In genomic region chr8:8488695-8489571, GRCm38 (mm10) we compare ENCODE assay signal across 8 mouse cellular contexts.
DNase-seq lines count a peak whose midpoint lies in the region; ATAC-seq lines count a peak whose summit lies in the region.

No protein-coding gene starts in this region.

- intact Hi-C loops in left cerebral cortex, postnatal 36 days (cut with DNase I), result no loop called here

- peak; percentile 92 for ATAC-seq in cerebellum, adult (ENCODE audit: insufficient number of reproducible peaks, low FRiP score, low TSS enrichment)
- ATAC-seq in forebrain, embryonic 14.5 days, result peak; percentile 69
- ATAC-seq in hematopoietic stem cell, adult 5-6 weeks (replicated peaks in 1 of 2; ENCODE audit: insufficient read depth in 1 of 2, low FRiP score in 2 of 2, low TSS enrichment in 1 of 2, low read depth in 1 of 2, poor library complexity in 2 of 2, severe bottlenecking in 2 of 2), result peak; percentile 43 to 52
- ATAC-seq in midbrain, embryonic 13.5 days, result peak; percentile 66

- H3K9ac ChIP-seq in forebrain, embryonic 14.5 days (ENCODE audit: low read length), result peak overlapping the region; percentile 46
- H3K9ac ChIP-seq in midbrain, embryonic 13.5 days (replicated peaks), result peak overlapping the region; percentile 39; the same call in 1 of the 2 replicates

- 0 out of 2 replicates have a peak, but pooled peaks cover 3% of the 10 kb centered on the region for H3K27me3 ChIP-seq in forebrain, embryonic 14.5 days (replicated peaks; ENCODE audit: control insufficient read depth, insufficient read depth, low read length)
- H3K27me3 ChIP-seq in midbrain, embryonic 13.5 days, result peaks cover 46% of the 10 kb centered on the region

- H3K4me1 ChIP-seq in forebrain, embryonic 14.5 days (ENCODE audit: control insufficient read depth, insufficient read depth, low read length), result peaks cover 36% of the 10 kb centered on the region
- peaks cover 48% of the 10 kb centered on the region for H3K4me1 ChIP-seq in midbrain, embryonic 13.5 days (replicated peaks)

- peak overlapping the region; percentile 63; the same call in 1 of the 2 replicates for H3K27ac ChIP-seq in forebrain, embryonic 14.5 days (ENCODE audit: low read depth, low read length)
- peak overlapping the region; percentile 68 for H3K27ac ChIP-seq in midbrain, embryonic 13.5 days

- H3K4me2 ChIP-seq in forebrain, embryonic 14.5 days (ENCODE audit: low read length), result peak overlapping the region; percentile 36
- H3K4me2 ChIP-seq in midbrain, embryonic 13.5 days (replicated peaks), result peak overlapping the region; percentile 45

- no peaks in the 10 kb centered on the region for H3K36me3 ChIP-seq in forebrain, embryonic 14.5 days (ENCODE audit: control insufficient read depth, insufficient read depth, low read length)
- H3K36me3 ChIP-seq in midbrain, embryonic 13.5 days, result no peaks in the 10 kb centered on the region

- 7% methylated on average over 26 of the region's 26 CpGs for WGBS in forebrain, embryonic 14.5 days
- 2% methylated on average over 26 of the region's 26 CpGs for WGBS in midbrain, embryonic 13.5 days

- no peaks in the 10 kb centered on the region for H3K9me3 ChIP-seq in forebrain, embryonic 14.5 days (replicated peaks; ENCODE audit: control insufficient read depth, low read length)
- no peaks in the 10 kb centered on the region for H3K9me3 ChIP-seq in midbrain, embryonic 13.5 days

- no peak overlapping the region for H3K4me3 ChIP-seq in forebrain, embryonic 14.5 days (ENCODE audit: low read depth, low read length)
- peak overlapping the region; percentile 18 for H3K4me3 ChIP-seq in midbrain, embryonic 13.5 days (replicated peaks)

- DNase-seq in adrenal gland, postnatal 10 days, result peak; percentile 35
- no peak for DNase-seq in adrenal gland, postnatal 4 days (ENCODE audit: low spot score in 2 of 2)
- DNase-seq in forebrain, embryonic 14.5 days (ENCODE audit: low spot score), result peak; percentile 72
- DNase-seq in left cerebral cortex, postnatal 36 days (ENCODE audit: low spot score in 2 of 2), result peak; percentile 25 to 29
- peak; percentile 29 to 60 for DNase-seq in urinary bladder, postnatal 4 days (ENCODE audit: low spot score in 2 of 2)

Comparison
In these comparisons a context has a peak if more than half of its experiments do, and no peak if none do; other contexts are left out.
1. DNase-seq: peak in adrenal gland, postnatal 10 days (single experiment), forebrain, embryonic 14.5 days (single experiment), left cerebral cortex, postnatal 36 days (2 of 2) and urinary bladder, postnatal 4 days (2 of 2); none in adrenal gland, postnatal 4 days (0 of 2).
2. Peak in every context shown above with its lines, with median percentiles within 50 percentile points of each other: ATAC-seq.